Mouse (Mus musculus): ENCODE results near the gene Pappa.
A peak's percentile ranks its signal among the peaks of the same experiment; 100 is the strongest.

The Pappa gene

GRCm38 (mm10) chr4:65278451-65279271 lies 154.7 kb downstream of the Pappa start:
- no peak for DNase-seq

DNA sequence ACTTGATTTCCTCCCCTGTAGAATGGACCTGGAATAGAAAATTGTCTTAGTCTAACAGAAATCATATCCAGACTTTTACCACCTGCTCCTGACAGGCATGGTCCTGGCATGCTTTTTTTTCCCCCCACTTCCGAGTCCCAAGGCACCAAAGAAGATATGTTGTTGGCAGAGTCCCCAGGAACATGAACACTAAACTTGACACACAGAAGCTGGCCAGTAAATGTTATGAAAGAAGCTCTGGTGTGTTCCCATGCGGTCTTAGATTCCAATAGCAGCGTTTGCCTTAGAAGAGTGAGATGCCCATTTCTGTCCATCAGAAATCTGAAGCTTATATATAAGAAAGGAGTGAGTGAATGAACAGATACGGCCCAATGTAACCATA lies 155.3 kb downstream of the Pappa start:
- no peak for DNase-seq

DNA sequence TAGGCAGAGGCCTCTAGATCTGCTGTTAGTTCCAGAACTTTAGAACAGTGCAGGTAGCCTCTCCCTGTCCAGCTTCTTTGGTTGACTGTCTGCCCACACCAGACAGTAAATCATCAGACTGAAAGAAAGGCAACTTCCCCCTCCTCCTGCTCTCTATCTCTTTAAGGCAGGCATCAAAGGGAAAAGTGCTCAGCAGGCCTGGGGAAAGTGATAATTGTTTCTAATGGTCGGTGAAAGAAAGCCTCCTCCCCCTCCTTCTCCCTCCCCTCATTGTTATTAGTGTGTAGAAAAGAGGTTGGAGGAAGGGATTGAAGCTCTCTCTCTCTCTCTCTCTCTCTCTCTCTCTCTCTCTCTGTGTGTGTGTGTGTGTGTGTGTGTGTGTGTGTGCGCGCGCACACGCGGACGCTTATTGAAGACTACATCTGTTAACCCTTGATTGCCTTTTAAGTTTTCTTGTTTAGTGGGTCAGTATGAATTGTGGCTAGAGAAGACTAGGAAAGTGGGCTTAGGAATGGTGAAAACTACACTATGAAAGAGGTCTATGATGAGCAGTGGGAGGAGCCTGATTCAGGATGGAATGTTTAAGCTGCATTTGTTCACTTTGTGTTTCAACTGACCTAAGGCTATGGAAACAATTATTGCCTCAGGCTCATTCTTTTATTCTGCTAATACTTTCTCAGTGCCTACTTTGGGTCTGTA lies 156.2 kb downstream of the Pappa start:
- DNase-seq = peak; percentile 7

- no peak for DNase-seq
Observed at GRCm38 (mm10) chr4:65280888-65281287, 156.9 kb downstream of the Pappa start.

DNA sequence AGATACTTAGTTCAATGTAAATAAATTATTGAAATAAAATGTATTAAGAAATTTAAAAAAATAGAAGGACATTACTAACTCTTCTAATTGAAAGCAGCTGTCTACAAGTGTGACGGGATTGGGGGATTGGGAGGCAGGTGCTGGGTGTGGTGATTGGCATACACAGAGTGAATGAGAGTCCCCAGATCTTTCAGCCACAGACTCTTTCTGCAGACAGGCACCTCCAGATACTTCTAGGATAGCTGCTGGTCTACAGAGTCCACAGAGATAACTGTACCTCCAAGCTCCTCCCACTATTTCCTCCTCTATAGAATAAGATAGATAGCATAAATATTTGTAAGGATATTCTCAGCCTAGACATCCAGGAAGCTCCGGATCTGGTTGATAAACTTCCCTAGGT lies 159.6 kb downstream of the Pappa start:
- DNase-seq = peak; percentile 11

GRCm38 (mm10) chr4:65285165-65285564 lies 161.2 kb downstream of the Pappa start:
- no peak for DNase-seq

- DNase-seq = no peak
Observed at GRCm38 (mm10) chr4:65289247-65289646, 165.3 kb downstream of the Pappa start.

GRCm38 (mm10) chr4:65295741-65296140 lies 171.8 kb downstream of the Pappa start:
- DNase-seq = no peak

DNA sequence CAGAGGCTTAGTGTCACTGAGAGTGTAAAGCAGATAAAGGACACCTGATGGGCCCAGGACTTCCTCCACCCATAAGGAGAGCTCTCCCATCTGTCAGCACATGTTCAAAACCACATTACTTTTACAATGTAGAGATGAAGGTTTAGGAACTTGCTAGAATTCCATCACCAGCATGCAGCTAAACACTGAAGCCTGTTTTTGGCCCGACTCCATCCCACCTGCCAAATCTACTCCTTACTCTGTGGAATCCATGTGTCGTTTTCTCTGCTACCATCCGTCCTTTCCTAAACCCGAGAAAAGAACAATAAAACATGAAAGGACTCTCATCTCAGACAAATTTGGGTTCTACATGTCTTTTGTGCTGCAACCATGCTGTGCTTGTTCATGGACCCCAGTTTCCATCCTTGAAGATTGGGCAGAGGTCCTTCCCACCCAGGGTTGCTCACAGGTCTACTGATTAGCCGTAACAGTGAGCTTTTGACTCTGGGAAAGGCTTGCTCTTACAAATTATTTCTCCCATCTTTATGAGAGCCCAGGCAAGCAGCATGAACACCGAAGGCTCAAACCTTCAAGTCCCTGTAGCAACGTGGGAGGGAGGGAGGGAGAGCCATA lies 172.5 kb downstream of the Pappa start:
- DNase-seq = no peak

DNA sequence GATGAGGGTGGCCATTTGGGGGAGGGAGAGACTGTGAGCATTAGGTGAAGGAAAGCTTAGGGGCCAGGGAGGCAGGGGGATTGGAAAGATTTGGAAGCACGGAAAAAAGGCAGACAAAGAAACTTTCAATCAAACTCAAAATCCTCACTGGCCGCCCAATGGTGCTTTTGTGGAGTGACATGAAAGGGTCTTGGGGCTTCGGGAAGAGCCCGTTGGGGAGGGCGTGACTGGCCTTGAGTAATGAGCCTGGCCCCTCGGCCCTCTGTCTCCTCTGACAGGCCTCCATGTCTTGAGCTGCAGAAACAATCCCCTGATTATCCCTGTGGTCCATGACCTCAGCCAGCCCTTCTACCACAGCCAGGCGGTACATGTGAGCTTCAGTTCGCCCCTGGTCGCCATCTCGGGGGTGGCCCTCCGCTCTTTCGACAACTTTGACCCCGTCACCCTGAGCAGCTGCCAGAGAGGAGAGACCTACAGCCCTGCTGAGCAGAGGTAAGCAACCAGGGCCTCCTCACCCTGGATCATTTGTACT lies 173.1 kb downstream of the Pappa start:
- no peak for DNase-seq

GRCm38 (mm10) chr4:65298212-65299181 lies 174.5 kb downstream of the Pappa start:
- DNase-seq = peak; percentile 7

GRCm38 (mm10) chr4:65299365-65299764 lies 175.4 kb downstream of the Pappa start:
- DNase-seq = no peak

- no peak for DNase-seq
Observed at GRCm38 (mm10) chr4:65300431-65300830, 176.5 kb downstream of the Pappa start.

- DNase-seq = no peak
Observed at GRCm38 (mm10) chr4:65302666-65303065, 178.7 kb downstream of the Pappa start.

DNA sequence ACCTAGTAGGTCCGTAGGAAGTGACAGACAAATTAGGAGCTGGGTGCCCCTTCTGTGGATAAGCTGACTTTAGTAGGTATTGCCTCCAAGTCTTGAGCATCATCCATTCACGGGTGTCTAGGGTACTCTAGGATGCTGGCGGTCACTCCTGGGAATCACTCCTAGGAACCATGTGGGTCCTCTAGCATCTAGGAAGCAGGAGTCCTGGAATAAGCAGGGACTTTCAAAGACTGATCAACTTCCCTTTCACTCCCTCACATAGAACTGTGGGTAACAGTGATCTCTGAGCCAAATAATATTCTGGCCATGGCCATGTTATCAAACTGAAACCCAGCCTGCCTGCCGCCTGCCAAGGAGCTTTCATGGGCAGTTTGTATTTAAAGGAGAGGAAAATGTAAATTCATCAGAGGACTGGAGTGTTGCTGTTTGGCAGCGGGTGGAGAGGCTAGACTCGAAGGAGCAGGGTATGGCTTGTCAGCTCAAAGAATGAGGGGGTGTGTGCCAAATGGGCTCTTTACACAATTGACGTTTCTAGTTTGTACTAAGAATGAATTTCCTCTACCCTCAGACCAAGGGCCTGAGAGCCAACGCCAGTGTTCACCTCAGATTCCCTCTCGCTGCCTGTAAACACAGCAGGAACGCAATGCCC lies 194.0 kb downstream of the Pappa start:
- no peak for DNase-seq

GRCm38 (mm10) chr4:65321340-65321739 lies 197.4 kb downstream of the Pappa start:
- DNase-seq = no peak

GRCm38 (mm10) chr4:65321959-65322358 lies 198.0 kb downstream of the Pappa start:
- no peak for DNase-seq

DNA sequence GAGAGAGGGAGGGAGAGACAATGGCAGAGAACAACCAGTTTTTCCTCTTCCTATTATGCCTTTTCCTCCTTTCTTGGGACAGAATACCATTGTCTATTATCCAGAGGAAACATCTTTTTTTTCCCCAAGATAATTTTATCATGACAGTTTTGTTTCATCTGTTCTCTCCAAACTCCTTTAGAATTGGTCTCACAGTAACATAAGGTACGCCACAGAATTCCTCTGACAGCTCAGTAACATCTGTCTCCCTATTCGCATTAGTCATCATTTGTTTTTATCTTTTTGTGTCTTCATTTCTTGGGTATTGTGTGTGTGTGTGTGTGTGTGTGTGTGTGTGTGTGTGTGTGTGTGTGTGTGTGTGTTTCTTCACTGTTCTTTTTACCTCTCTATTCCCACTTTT lies 201.8 kb downstream of the Pappa start:
- no peak for DNase-seq

GRCm38 (mm10) chr4:65328486-65329308 lies 204.7 kb downstream of the Pappa start:
- DNase-seq = no peak

- DNase-seq = no peak
Observed at GRCm38 (mm10) chr4:65333718-65334117, 209.7 kb downstream of the Pappa start.

DNA sequence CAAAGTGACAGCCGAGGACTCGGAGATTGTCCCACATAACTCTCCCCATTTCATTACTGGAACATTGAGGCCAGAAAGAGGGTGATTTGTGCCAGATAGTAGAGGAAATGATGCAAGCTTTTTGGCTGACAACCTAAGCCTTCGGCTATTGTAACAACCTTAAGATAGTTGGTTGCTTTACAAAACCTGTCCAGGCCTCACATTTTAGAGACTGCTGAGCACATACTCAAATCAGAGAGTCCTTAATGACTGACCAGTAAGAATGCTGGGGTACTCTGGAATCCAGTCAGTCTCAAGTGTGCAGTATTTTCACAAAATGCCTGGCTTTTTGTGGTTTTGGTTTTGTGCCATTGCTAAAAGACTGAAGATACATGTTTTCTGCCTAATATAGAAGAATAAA lies 217.8 kb downstream of the Pappa start:
- DNase-seq = no peak

Data from liver (tissue).